Mouse (Mus musculus) myocyte (in vitro differentiated cells): Measurements from ENCODE around the gene Sap18. TPM values are rescaled to one million over a fixed set of nuclear protein-coding genes. Genes with fewer than 3 reads are reported as not detected.
"Not testable (repeated sequence)": the region's sequence is repeated elsewhere in the genome, so short reads cannot be mapped to it uniquely, and the experiment has no call there.

Source experiments
- H3K27me3 ChIP-seq: one replicate; pipeline ENCODE4 v1.6.1; 2011; ENCODE audit not compliant: control insufficient read depth, insufficient read depth, insufficient read length
- H3K36me3 ChIP-seq: one replicate; pipeline ENCODE4 v1.6.1; 2011; ENCODE audit not compliant: control insufficient read depth, insufficient read depth
- H3K4me2 ChIP-seq: one replicate; pipeline ENCODE4 v1.6.1; 2011; ENCODE audit warnings: low read depth, control low read depth
- H3K4me3 ChIP-seq: one replicate; pipeline ENCODE4 v1.5.1; 2011; ENCODE audit warnings: mild to moderate bottlenecking, control low read depth, moderate library complexity
- H3K79me2 ChIP-seq: one replicate; pipeline ENCODE4 v1.6.1; 2011; ENCODE audit not compliant: control insufficient read depth, insufficient read depth
- H3ac ChIP-seq: one replicate; pipeline ENCODE4 v1.6.1; 2011; ENCODE audit not compliant: control insufficient read depth, insufficient read length
- CEBPB ChIP-seq: IDR thresholded peaks from 2 replicates; pipeline ENCODE4 v1.6.1; 2011; ENCODE audit warnings: mild to moderate bottlenecking, moderate library complexity; ENCODE audit not compliant: poor library complexity, insufficient read depth, severe bottlenecking
- E2F4 ChIP-seq: IDR thresholded peaks from one replicate; pipeline ENCODE4 v1.6.1; 2011; ENCODE audit warnings: mild to moderate bottlenecking, control low read depth, moderate library complexity; ENCODE audit not compliant: insufficient read depth
- MAX ChIP-seq: IDR thresholded peaks from one replicate; pipeline ENCODE4 v1.6.1; 2011; ENCODE audit warnings: low read depth, mild to moderate bottlenecking, control low read depth
- MYOD1 ChIP-seq, 3 experiments: IDR thresholded peaks; one replicate each; pipeline ENCODE4 v1.6.1; 2011; ENCODE audit warnings: control low read depth in 2 of 3, low read depth in 2 of 3, mild to moderate bottlenecking in 2 of 3, moderate library complexity in 1 of 3; ENCODE audit not compliant: insufficient read length in 2 of 3, control insufficient read depth in 1 of 3
- MYOG ChIP-seq, 3 experiments: IDR thresholded peaks; one replicate each; pipeline ENCODE4 v1.6.1; 2011; ENCODE audit warnings: control low read depth in 2 of 3, low read depth in 2 of 3, mild to moderate bottlenecking in 2 of 3; ENCODE audit not compliant: insufficient read length in 2 of 3, control insufficient read depth in 1 of 3, insufficient read depth in 1 of 3
- POLR2A ChIP-seq: IDR thresholded peaks from one replicate; pipeline ENCODE4 v1.6.1; 2011; ENCODE audit warnings: low read depth, mild to moderate bottlenecking, control low read depth, moderate library complexity; ENCODE audit not compliant: insufficient read length
- POLR2AphosphoS2 ChIP-seq: IDR thresholded peaks from one replicate; pipeline ENCODE4 v1.6.1; 2011; ENCODE audit warnings: low read depth, control low read depth; ENCODE audit not compliant: insufficient read length
- REST ChIP-seq: IDR thresholded peaks from one replicate; pipeline ENCODE4 v1.6.1; 2011; ENCODE audit warnings: mild to moderate bottlenecking, control low read depth, moderate library complexity; ENCODE audit not compliant: insufficient read depth, insufficient read length
- SRF ChIP-seq: IDR thresholded peaks from one replicate; pipeline ENCODE4 v1.6.1; 2011; ENCODE audit warnings: low read depth; ENCODE audit not compliant: control insufficient read depth, insufficient read length
- TCF12 ChIP-seq: IDR thresholded peaks from one replicate; pipeline ENCODE4 v1.6.1; 2011; ENCODE audit warnings: mild to moderate bottlenecking, control low read depth; ENCODE audit not compliant: poor library complexity, insufficient read depth, severe bottlenecking
- TCF3 ChIP-seq: IDR thresholded peaks from one replicate; pipeline ENCODE4 v1.6.1; 2011; ENCODE audit warnings: low read depth, control low read depth; ENCODE audit not compliant: insufficient read length
- USF1 ChIP-seq: IDR thresholded peaks from one replicate; pipeline ENCODE4 v1.6.1; 2011; ENCODE audit warnings: low read depth, mild to moderate bottlenecking, control low read depth, moderate library complexity
- polyA plus RNA-seq: library from polyadenylated mRNA; unstranded; fragments of >200 nt; fragmentation: generic; extraction: Trizol; gene quantifications from one replicate; pipeline ENCODE4 v1.2.1, GENCODE M21; 2012; ENCODE audit warnings: missing spikeins

The Sap18 gene
- polyA plus RNA-seq, 1 experiment = 168 TPM

DNA sequence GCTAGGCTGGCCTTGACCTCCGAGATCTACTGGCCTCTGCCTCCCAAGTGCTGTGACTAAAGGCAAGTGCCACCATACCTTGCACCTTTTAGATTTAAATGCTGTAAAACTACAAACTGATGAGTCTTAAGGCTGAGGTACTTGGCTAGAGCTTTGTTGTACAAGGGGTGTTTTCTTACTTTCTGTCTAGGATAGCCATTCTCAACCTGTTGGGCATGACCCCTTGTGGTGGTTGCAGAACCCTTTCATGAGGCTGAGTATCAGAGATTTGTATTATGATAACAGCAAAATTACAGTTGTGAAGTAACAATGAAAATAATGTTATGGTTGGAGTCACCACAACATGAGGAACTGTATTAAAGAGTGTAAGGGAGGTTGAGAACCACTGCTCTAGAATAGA is 29.3 kb downstream of the Sap18 start:
- peak overlapping the region; percentile 75 for H3K4me2 ChIP-seq
- peaks cover 41% of the 10 kb centered on the region for H3K79me2 ChIP-seq
- H3K4me3 ChIP-seq = peak overlapping the region; percentile 75
- TF ChIP-seq CEBPB = no peak
- no peak for TF ChIP-seq POLR2A
- no peak for TF ChIP-seq E2F4
- no peak for TF ChIP-seq TCF3
- no peak for TF ChIP-seq MYOD1 (IDR thresholded peaks at IDR 0.05; ENCODE audit: control insufficient read depth in 1 of 3, insufficient read length in 2 of 3, low read depth in 2 of 3)
- TF ChIP-seq MYOG (IDR thresholded peaks at IDR 0.05; ENCODE audit: control insufficient read depth in 1 of 3, insufficient read depth in 1 of 3, insufficient read length in 2 of 3, low read depth in 2 of 3) = no peak
- no peak for TF ChIP-seq POLR2AphosphoS2
- no peak for TF ChIP-seq MAX
- no peaks in the 10 kb centered on the region for H3K27me3 ChIP-seq
- H3ac ChIP-seq = no peak overlapping the region
- H3K36me3 ChIP-seq = no peaks in the 10 kb centered on the region

- Histone ChIP-seq H3K27me3 (no peaks in the 10 kb centered on the region), H3K4me3 (no peak overlapping the region), H3K79me2 (no peaks in the 10 kb centered on the region), H3K4me2 (no peak overlapping the region), H3ac (no peak overlapping the region), H3K36me3 (peaks cover 26% of the 10 kb centered on the region)
- TF ChIP-seq SRF = no peak
- no peak for TF ChIP-seq POLR2AphosphoS2
- no peak for TF ChIP-seq REST
- TF ChIP-seq CEBPB = no peak
Measured at GRCm38 (mm10) chr14:57833526-57833925, 35.5 kb downstream of the Sap18 start.

GRCm38 (mm10) chr14:57835157-57835556 is 37.2 kb downstream of the Sap18 start:
- Histone ChIP-seq H3K4me2 (no peak overlapping the region), H3K36me3 (peaks cover 27% of the 10 kb centered on the region), H3K79me2 (no peaks in the 10 kb centered on the region), H3K27me3 (no peaks in the 10 kb centered on the region), H3ac (no peak overlapping the region), H3K4me3 (no peak overlapping the region)
- TF ChIP-seq POLR2A (no peak), POLR2AphosphoS2 (no peak), MAX (no peak), MYOD1 (IDR thresholded peaks at IDR 0.05; ENCODE audit: control insufficient read depth in 1 of 3, insufficient read length in 2 of 3, low read depth in 2 of 3) (no peak), TCF3 (no peak), CEBPB (no peak), USF1 (no peak), SRF (no peak), MYOG (IDR thresholded peaks at IDR 0.05; ENCODE audit: control insufficient read depth in 1 of 3, insufficient read depth in 1 of 3, insufficient read length in 2 of 3, low read depth in 2 of 3) (no peak)

DNA sequence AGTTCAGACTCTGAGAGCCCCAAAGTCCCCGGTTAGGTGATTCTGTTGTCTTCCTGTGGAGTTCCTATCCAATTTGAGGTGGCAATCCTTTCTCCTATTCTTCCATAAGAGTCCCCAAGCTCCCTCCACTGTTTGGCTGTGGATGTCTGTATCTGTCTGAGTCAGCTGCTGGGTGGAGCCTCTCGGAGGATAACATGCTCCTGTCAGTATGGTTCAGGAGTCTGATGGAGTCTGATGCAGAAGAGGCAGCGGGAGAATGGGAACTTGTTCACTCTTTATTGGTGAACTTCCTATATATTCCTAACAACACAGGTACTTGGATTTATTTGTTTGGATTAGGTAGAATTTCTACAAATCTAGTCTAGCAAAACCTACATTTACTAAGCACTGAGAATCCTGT is 46.6 kb downstream of the Sap18 start:
- no peaks in the 10 kb centered on the region for H3K79me2 ChIP-seq
- H3K27me3 ChIP-seq = no peaks in the 10 kb centered on the region
- H3K4me3 ChIP-seq = no peak overlapping the region
- TF ChIP-seq MYOG (IDR thresholded peaks at IDR 0.05; ENCODE audit: control insufficient read depth in 1 of 3, insufficient read depth in 1 of 3, insufficient read length in 2 of 3, low read depth in 2 of 3) (no peak), E2F4 (no peak), MAX (no peak), POLR2AphosphoS2 (no peak), USF1 (no peak), MYOD1 (IDR thresholded peaks at IDR 0.05; ENCODE audit: control insufficient read depth in 1 of 3, insufficient read length in 2 of 3, low read depth in 2 of 3) (no peak), POLR2A (no peak), TCF3 (no peak), REST (no peak), TCF12 (no peak), CEBPB (no peak)
- no peak overlapping the region for H3K4me2 ChIP-seq
- H3ac ChIP-seq = no peak overlapping the region
- peaks cover 20% of the 10 kb centered on the region for H3K36me3 ChIP-seq

DNA sequence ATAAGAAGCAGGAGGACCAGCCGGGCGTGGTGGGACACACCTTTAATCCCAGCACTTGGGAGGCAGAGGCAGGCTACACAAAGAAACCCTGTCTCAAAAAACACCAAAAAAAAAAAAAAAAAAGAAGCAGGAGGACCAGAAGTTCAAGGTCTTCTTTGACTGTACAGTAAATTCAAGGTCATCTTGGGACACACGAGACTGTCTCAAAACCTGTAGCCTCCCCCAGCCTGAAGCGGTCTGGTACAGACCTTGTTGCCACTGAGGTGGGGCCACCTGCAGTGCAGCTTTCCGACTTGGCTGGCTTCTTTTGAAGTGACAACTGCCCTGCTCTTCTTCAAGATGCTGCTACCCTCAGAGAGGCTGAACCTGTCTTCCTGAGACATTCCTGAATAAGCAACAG is 50.1 kb downstream of the Sap18 start:
- peaks cover 13% of the 10 kb centered on the region for H3K36me3 ChIP-seq
- not testable (repeated sequence) for H3K27me3 ChIP-seq, H3ac ChIP-seq, H3K4me2 ChIP-seq, H3K79me2 ChIP-seq, H3K4me3 ChIP-seq

GRCm38 (mm10) chr14:57848646-57849045 is 50.7 kb downstream of the Sap18 start:
- no peak for TF ChIP-seq TCF12
- no peak for TF ChIP-seq TCF3
- no peak for TF ChIP-seq CEBPB
- TF ChIP-seq MYOD1 (IDR thresholded peaks at IDR 0.05; ENCODE audit: control insufficient read depth in 1 of 3, insufficient read length in 2 of 3, low read depth in 2 of 3) = no peak
- no peak for TF ChIP-seq USF1
- TF ChIP-seq E2F4 = no peak
- TF ChIP-seq SRF = no peak
- no peak for TF ChIP-seq REST
- no peak for TF ChIP-seq MAX
- no peak for TF ChIP-seq POLR2AphosphoS2
- H3K36me3 ChIP-seq = peaks cover 13% of the 10 kb centered on the region

More at GRCm38 (mm10) chr14:57848646-57849045, 50.7 kb downstream of the Sap18 start:
- no peak overlapping the region for H3K4me3 ChIP-seq
- no peak overlapping the region for H3K4me2 ChIP-seq
- no peak overlapping the region for H3ac ChIP-seq
- no peaks in the 10 kb centered on the region for H3K27me3 ChIP-seq
- no peaks in the 10 kb centered on the region for H3K79me2 ChIP-seq
